Mouse (Mus musculus): ENCODE results near the gene Son. TPM values are rescaled to one million over a fixed set of nuclear protein-coding genes. Genes with fewer than 3 reads are reported as not detected.

Son gene
- polyA plus RNA-seq, 1 experiment = 59.0 TPM

GRCm38 (mm10) chr16:91688023-91688618 lies 40.8 kb downstream of the Son start:
- H3K27ac ChIP-seq (replicated peaks; ENCODE audit: low read depth, low read length) = peak overlapping the region; percentile 28; the same call in 1 of the 2 replicates
- peak overlapping the region; percentile 86 for H3K4me3 ChIP-seq (ENCODE audit: insufficient read depth, low read depth, low read length)
- H3K4me1 ChIP-seq (ENCODE audit: control insufficient read depth, insufficient read depth, insufficient read length, low read length) = no peaks in the 10 kb centered on the region; the same call in 1 of the 2 replicates

GRCm38 (mm10) chr16:91688619-91689334 lies 41.5 kb downstream of the Son start, which contains the start of gene Donson:
Gene Donson, minus strand, starts transcription at chr16:91688770.
- H3K4me3 ChIP-seq (ENCODE audit: insufficient read depth, low read depth, low read length) = peak within 1 kb of the TSS; percentile 86
- H3K4me1 ChIP-seq (ENCODE audit: control insufficient read depth, insufficient read depth, insufficient read length, low read length) = no peaks in the 10 kb centered on the region; the same call in 1 of the 2 replicates
- H3K27ac ChIP-seq (replicated peaks; ENCODE audit: low read depth, low read length) = peak within 1 kb of the TSS; percentile 48

DNA sequence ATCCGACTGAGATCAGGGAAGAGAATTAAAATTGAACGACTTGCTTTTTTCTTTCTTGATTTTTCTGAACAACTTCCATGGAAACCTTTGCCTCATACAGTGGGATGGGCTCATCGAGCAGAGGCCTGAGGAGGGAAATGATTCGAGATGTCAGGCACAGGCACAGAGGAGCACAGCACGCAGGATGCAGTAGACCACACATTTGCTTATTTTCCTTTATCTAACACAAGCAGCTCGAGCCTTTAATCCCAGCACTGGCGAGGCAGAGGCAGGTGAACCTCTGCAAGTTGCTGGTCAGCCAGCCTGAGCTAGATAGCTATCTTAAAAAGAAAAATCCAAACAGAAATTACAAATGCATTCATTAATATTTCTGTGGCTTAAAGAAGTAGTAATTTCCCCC lies 42.5 kb downstream of the Son start:
- no peak overlapping the region for H3K4me3 ChIP-seq (ENCODE audit: insufficient read depth, low read depth, low read length)
- H3K4me1 ChIP-seq (ENCODE audit: control insufficient read depth, insufficient read depth, insufficient read length, low read length) = no peaks in the 10 kb centered on the region; the same call in 1 of the 2 replicates

GRCm38 (mm10) chr16:91694455-91695084 lies 47.3 kb downstream of the Son start:
- Histone ChIP-seq H3K4me1 (ENCODE audit: control insufficient read depth, insufficient read depth, insufficient read length, low read length) (no peaks in the 10 kb centered on the region), H3K27ac (replicated peaks; ENCODE audit: low read depth, low read length) (no peak overlapping the region), H3K4me3 (ENCODE audit: insufficient read depth, low read depth, low read length) (no peak overlapping the region)

More for the DNA sequence above, 42.5 kb downstream of the Son start:
- H3K27ac ChIP-seq (replicated peaks; ENCODE audit: low read depth, low read length) = no peak overlapping the region

GRCm38 (mm10) chr16:91695108-91695755 lies 47.9 kb downstream of the Son start:
- peak overlapping the region; percentile 34; the same call in 1 of the 2 replicates for H3K27ac ChIP-seq (replicated peaks; ENCODE audit: low read depth, low read length)
- no peaks in the 10 kb centered on the region for H3K4me1 ChIP-seq (ENCODE audit: control insufficient read depth, insufficient read depth, insufficient read length, low read length)
- H3K4me3 ChIP-seq (ENCODE audit: insufficient read depth, low read depth, low read length) = no peak overlapping the region

- H3K27ac ChIP-seq (replicated peaks; ENCODE audit: low read depth, low read length) = no peak overlapping the region
- no peaks in the 10 kb centered on the region for H3K4me1 ChIP-seq (ENCODE audit: control insufficient read depth, insufficient read depth, insufficient read length, low read length)
- no peak overlapping the region for H3K4me3 ChIP-seq (ENCODE audit: insufficient read depth, low read depth, low read length)
Measured at GRCm38 (mm10) chr16:91698995-91699394, 51.7 kb downstream of the Son start.

GRCm38 (mm10) chr16:91701908-91702307 lies 54.6 kb downstream of the Son start:
- Histone ChIP-seq H3K4me1 (ENCODE audit: control insufficient read depth, insufficient read depth, insufficient read length, low read length) (no peaks in the 10 kb centered on the region), H3K4me3 (ENCODE audit: insufficient read depth, low read depth, low read length) (no peak overlapping the region), H3K27ac (replicated peaks; ENCODE audit: low read depth, low read length) (no peak overlapping the region)

GRCm38 (mm10) chr16:91702771-91703188 lies 55.5 kb downstream of the Son start:
- H3K27ac ChIP-seq (replicated peaks; ENCODE audit: low read depth, low read length) = no peak overlapping the region
- H3K4me1 ChIP-seq (ENCODE audit: control insufficient read depth, insufficient read depth, insufficient read length, low read length) = no peaks in the 10 kb centered on the region
- H3K4me3 ChIP-seq (ENCODE audit: insufficient read depth, low read depth, low read length) = no peak overlapping the region

DNA sequence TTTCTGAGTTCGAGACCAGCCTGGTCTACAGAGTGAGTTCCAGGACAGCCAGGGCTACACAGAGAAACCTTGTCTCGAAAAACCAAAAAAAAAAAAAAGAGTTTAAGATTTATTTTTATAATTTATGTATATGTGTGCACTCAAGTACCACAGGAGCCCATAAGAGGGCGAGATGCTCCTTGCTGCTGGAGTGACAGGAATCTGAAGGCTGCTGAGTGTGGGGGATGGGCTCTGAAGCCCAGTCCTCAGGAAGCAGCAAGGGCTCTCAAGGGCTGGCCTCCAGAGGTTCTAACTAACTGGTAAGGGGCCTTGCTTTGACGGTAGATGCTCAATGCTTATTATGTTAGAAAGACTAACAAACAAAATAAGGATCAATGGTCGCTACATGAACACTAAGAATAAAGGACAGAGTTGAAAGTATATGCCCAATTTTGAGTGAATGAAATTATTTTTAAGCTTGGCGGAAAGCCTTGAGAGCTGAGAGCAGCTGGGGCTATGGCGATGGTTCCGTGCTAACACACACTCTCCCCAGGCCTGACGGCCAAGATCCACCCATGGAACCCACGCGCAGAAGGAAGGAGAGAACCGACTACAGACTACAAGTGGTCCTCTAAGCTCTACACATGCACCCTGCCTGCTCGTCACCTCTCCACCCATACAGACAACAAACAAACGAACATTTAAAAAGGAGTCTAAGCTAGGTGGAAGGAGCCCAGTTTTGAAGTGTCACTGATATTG lies 57.5 kb downstream of the Son start:
- H3K4me3 ChIP-seq (ENCODE audit: insufficient read depth, low read depth, low read length) = no peak overlapping the region
- no peaks in the 10 kb centered on the region for H3K4me1 ChIP-seq (ENCODE audit: control insufficient read depth, insufficient read depth, insufficient read length, low read length)
- no peak overlapping the region for H3K27ac ChIP-seq (replicated peaks; ENCODE audit: low read depth, low read length)

DNA sequence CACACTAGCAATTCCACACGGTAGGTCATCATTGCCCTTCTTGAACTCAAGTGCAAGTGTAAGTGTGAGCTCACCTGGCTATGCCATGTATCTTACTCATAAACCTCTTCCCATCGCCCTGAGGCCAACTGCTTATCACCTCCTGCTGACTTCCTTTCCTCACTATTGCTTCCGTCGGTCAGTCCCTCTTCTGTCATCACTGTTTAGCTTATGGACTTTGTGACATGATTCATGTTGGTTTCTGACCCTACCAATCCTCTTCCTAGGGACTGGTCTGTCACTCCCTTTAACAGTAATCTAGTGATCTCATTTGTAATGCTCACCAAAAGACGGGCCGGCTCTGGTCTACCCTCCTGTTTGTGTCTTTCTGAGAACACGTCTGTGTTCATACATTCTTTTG lies 62.9 kb downstream of the Son start:
- Histone ChIP-seq H3K4me3 (ENCODE audit: insufficient read depth, low read depth, low read length) (no peak overlapping the region), H3K4me1 (ENCODE audit: control insufficient read depth, insufficient read depth, insufficient read length, low read length) (no peaks in the 10 kb centered on the region), H3K27ac (replicated peaks; ENCODE audit: low read depth, low read length) (no peak overlapping the region)

DNA sequence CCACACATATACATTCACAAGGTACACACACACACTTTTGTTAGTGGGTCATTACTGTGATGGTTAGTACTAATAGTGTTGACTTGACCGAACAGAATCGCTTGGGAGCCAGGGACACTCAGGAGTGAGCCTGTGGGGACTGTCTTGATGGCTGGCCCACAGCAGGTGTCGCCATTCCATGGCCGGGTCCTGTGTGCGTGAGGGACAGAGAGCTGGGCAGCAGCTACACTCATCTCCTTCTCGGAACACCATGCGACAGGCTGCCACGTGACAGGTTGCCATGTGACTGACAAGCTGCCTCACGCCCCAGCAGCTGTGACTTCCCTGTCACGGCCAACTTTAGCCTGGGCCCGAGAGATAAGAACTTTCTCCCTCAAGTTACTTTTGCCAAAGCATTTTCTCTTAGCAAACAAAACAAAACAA lies 69.6 kb downstream of the Son start:
- H3K4me3 ChIP-seq (ENCODE audit: insufficient read depth, low read depth, low read length) = no peak overlapping the region
- no peak overlapping the region for H3K27ac ChIP-seq (replicated peaks; ENCODE audit: low read depth, low read length)
- H3K4me1 ChIP-seq (ENCODE audit: control insufficient read depth, insufficient read depth, insufficient read length, low read length) = no peaks in the 10 kb centered on the region

DNA sequence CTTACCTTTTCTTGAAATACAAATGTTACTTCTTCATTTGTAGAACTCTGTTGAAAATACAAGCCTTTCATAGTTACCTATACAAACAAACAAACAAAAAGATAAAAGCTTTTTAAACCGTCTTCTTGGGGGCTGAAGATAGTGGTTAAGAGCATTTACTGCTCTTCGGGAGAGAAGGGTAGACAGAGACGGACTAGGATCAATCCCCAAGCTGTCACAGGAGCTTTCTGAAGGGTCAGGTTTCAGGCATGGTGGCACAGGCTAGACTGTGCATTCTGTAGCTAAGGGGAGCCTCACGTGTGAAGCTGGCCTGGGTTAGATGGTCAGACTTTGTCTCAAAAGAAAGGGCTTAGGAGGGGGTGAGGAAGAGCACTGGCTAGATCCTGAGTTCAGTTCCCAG lies 70.1 kb downstream of the Son start:
- Histone ChIP-seq H3K4me1 (ENCODE audit: control insufficient read depth, insufficient read depth, insufficient read length, low read length) (no peaks in the 10 kb centered on the region), H3K4me3 (ENCODE audit: insufficient read depth, low read depth, low read length) (no peak overlapping the region), H3K27ac (replicated peaks; ENCODE audit: low read depth, low read length) (no peak overlapping the region)

DNA sequence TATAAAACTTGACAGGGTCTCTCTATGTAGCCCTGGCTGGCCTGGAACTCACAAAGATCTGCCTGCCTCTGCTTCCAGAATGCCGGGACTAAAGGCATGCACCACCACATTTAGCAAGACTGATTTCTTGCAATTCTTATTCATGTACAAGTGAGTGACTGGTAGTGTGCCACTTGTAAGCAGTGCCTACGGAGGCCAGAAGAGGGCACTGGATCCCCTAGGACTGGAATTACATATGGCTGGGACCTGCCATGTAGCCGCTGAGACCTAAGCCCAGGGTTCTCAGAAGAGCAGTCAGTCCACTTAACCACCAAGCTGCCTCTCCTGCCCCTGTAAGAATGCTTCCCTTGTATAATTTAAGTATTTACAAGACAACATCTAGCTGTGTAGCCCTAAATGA lies 76.9 kb downstream of the Son start:
- peaks cover 7% of the 10 kb centered on the region; the same call in 1 of the 2 replicates for H3K4me1 ChIP-seq (ENCODE audit: control insufficient read depth, insufficient read depth, insufficient read length, low read length)
- no peak overlapping the region for H3K4me3 ChIP-seq (ENCODE audit: insufficient read depth, low read depth, low read length)
- H3K27ac ChIP-seq (replicated peaks; ENCODE audit: low read depth, low read length) = no peak overlapping the region

GRCm38 (mm10) chr16:91727433-91727832 lies 80.1 kb downstream of the Son start:
- H3K4me1 ChIP-seq (ENCODE audit: control insufficient read depth, insufficient read depth, insufficient read length, low read length) = peaks cover 9% of the 10 kb centered on the region; the same call in 1 of the 2 replicates
- H3K4me3 ChIP-seq (ENCODE audit: insufficient read depth, low read depth, low read length) = peak overlapping the region; percentile 76
- H3K27ac ChIP-seq (replicated peaks; ENCODE audit: low read depth, low read length) = peak overlapping the region; percentile 44

All from brown adipose tissue, adult 24 weeks (tissue).